Mouse (Mus musculus) kidney, embryonic 15.5 days (tissue): ENCODE measurements around the gene Cc2d1b. TPM values are rescaled to one million over a fixed set of nuclear protein-coding genes. Genes with fewer than 3 reads are reported as not detected.

Experiments
- ATAC-seq: fragments of 200-750 bp; cut with Nextera tagmentation; replicated peaks from 2 replicates; pipeline ENCODE4 v1.8.0; 2017; ENCODE audit warnings: moderate TSS enrichment; ENCODE audit not compliant: low FRiP score
- H3K27ac ChIP-seq: fragments of 300-500 bp; sonication (generic); 2 replicates; pipeline ENCODE4 v1.5.1; 2015; ENCODE audit warnings: mild to moderate bottlenecking, inconsistent platforms
- H3K27me3 ChIP-seq: fragments of 300-500 bp; sonication (generic); 2 replicates; pipeline ENCODE4 v1.6.1; 2015; ENCODE audit warnings: inconsistent platforms
- H3K36me3 ChIP-seq: fragments of 300-500 bp; sonication (generic); 2 replicates; pipeline ENCODE4 v1.6.1; 2015; ENCODE audit warnings: inconsistent platforms
- H3K4me1 ChIP-seq: fragments of 300-500 bp; sonication (generic); 2 replicates; pipeline ENCODE4 v1.6.1; 2015; ENCODE audit warnings: inconsistent platforms
- H3K4me2 ChIP-seq: fragments of 300-500 bp; sonication (generic); 2 replicates; pipeline ENCODE4 v1.6.1; 2015; ENCODE audit warnings: moderate library complexity, mild to moderate bottlenecking, inconsistent platforms
- H3K4me3 ChIP-seq: fragments of 300-500 bp; sonication (generic); replicated peaks from 2 replicates; pipeline ENCODE4 v1.5.1; 2015; ENCODE audit warnings: mild to moderate bottlenecking, inconsistent platforms
- H3K9ac ChIP-seq: fragments of 300-500 bp; sonication (generic); 2 replicates; pipeline ENCODE4 v1.6.1; 2015; ENCODE audit warnings: mild to moderate bottlenecking, inconsistent platforms
- H3K9me3 ChIP-seq: fragments of 300-500 bp; sonication (generic); replicated peaks from 2 replicates; pipeline ENCODE4 v1.6.1; 2016; ENCODE audit warnings: inconsistent platforms
- WGBS: fragments of 180-500 bp; shearing (Covaris S2); methylation state at CpG from one replicate; pipeline ENCODE4 v1.1.7; 2015; ENCODE audit warnings: mixed read lengths; 5-methylcytosine and 5-hydroxymethylcytosine counted together
- polyA plus RNA-seq: library from polyadenylated mRNA; unstranded; fragments of >200 nt; fragmentation: Nextera tagmentation; extraction: Ambion mirVana; gene quantifications from 2 replicates; pipeline ENCODE4 v1.2.1, GENCODE M21; 2015

Gene Cc2d1b
- polyA plus RNA-seq, 1 experiment from 2014 or later = 32.3 TPM

- H3K9ac ChIP-seq = peak overlapping the region; percentile 84
- no peaks in the 10 kb centered on the region for H3K27me3 ChIP-seq
- ATAC-seq = peak; percentile 50
- peaks cover 22% of the 10 kb centered on the region for H3K4me1 ChIP-seq
- H3K9me3 ChIP-seq = no peaks in the 10 kb centered on the region
- WGBS = 2% methylated on average over 10 of the region's 10 CpGs
- H3K4me3 ChIP-seq = peak overlapping the region; percentile 74
- H3K36me3 ChIP-seq = peaks cover 19% of the 10 kb centered on the region; the same call in 1 of the 2 replicates
- H3K4me2 ChIP-seq = peak overlapping the region; percentile 87
- peak overlapping the region; percentile 91 for H3K27ac ChIP-seq
These were observed 575 bp upstream of the Cc2d1b start for GRCm38 (mm10) chr4:108619165-108619564.

GRCm38 (mm10) chr4:108620536-108620935, 796 bp downstream of the Cc2d1b start:
- Histone ChIP-seq H3K27me3 (no peaks in the 10 kb centered on the region), H3K9me3 (no peaks in the 10 kb centered on the region), H3K4me2 (peak overlapping the region; percentile 87), H3K27ac (peak overlapping the region; percentile 91; the same call in 1 of the 2 replicates), H3K4me1 (peaks cover 22% of the 10 kb centered on the region), H3K36me3 (peaks cover 27% of the 10 kb centered on the region), H3K9ac (peak overlapping the region; percentile 84), H3K4me3 (peak overlapping the region; percentile 74)
- ATAC-seq = no peak
- 19% methylated on average over 8 of the region's 8 CpGs for WGBS

GRCm38 (mm10) chr4:108621504-108621903, 1.8 kb downstream of the Cc2d1b start:
- no peak for ATAC-seq
- H3K9me3 ChIP-seq = no peaks in the 10 kb centered on the region
- peaks cover 37% of the 10 kb centered on the region for H3K36me3 ChIP-seq
- H3K27ac ChIP-seq = no peak overlapping the region
- H3K9ac ChIP-seq = no peak overlapping the region
- 95% methylated on average over 6 of the region's 6 CpGs for WGBS
- H3K27me3 ChIP-seq = no peaks in the 10 kb centered on the region
- peaks cover 22% of the 10 kb centered on the region for H3K4me1 ChIP-seq
- no peak overlapping the region for H3K4me2 ChIP-seq
- no peak overlapping the region for H3K4me3 ChIP-seq

GRCm38 (mm10) chr4:108627066-108627465, 7.3 kb downstream of the Cc2d1b start:
- Histone ChIP-seq H3K9me3 (no peaks in the 10 kb centered on the region), H3K4me2 (no peak overlapping the region), H3K4me1 (peaks cover 11% of the 10 kb centered on the region), H3K27me3 (no peaks in the 10 kb centered on the region), H3K9ac (no peak overlapping the region), H3K27ac (no peak overlapping the region), H3K4me3 (no peak overlapping the region), H3K36me3 (peaks cover 92% of the 10 kb centered on the region)
- ATAC-seq = no peak
- 94% methylated on average over 5 of the region's 5 CpGs for WGBS

GRCm38 (mm10) chr4:108629363-108629880, 9.7 kb downstream of the Cc2d1b start:
- Histone ChIP-seq H3K27ac (peak overlapping the region; percentile 79), H3K4me3 (no peak overlapping the region), H3K4me1 (peaks cover 11% of the 10 kb centered on the region), H3K36me3 (peaks cover 98% of the 10 kb centered on the region), H3K9me3 (no peaks in the 10 kb centered on the region), H3K9ac (no peak overlapping the region), H3K27me3 (no peaks in the 10 kb centered on the region), H3K4me2 (no peak overlapping the region)
- ATAC-seq = peak; percentile 82
- 69% methylated on average over 7 of the region's 7 CpGs for WGBS

GRCm38 (mm10) chr4:108630096-108630495, 10.4 kb downstream of the Cc2d1b start:
- Histone ChIP-seq H3K36me3 (peaks cover 98% of the 10 kb centered on the region), H3K4me2 (no peak overlapping the region), H3K4me1 (peaks cover 11% of the 10 kb centered on the region), H3K9me3 (no peaks in the 10 kb centered on the region), H3K27me3 (no peaks in the 10 kb centered on the region), H3K27ac (peak overlapping the region; percentile 79), H3K9ac (no peak overlapping the region), H3K4me3 (no peak overlapping the region)
- WGBS = 77% methylated on average over 9 of the region's 9 CpGs
- ATAC-seq = peak; percentile 15; the same call in 1 of the 2 replicates

GRCm38 (mm10) chr4:108631616-108632015, 11.9 kb downstream of the Cc2d1b start:
- Histone ChIP-seq H3K4me3 (no peak overlapping the region), H3K9me3 (no peaks in the 10 kb centered on the region), H3K27ac (no peak overlapping the region), H3K4me1 (peaks cover 11% of the 10 kb centered on the region), H3K36me3 (peaks cover 96% of the 10 kb centered on the region), H3K9ac (no peak overlapping the region), H3K4me2 (no peak overlapping the region), H3K27me3 (no peaks in the 10 kb centered on the region)
- ATAC-seq = no peak
- 92% methylated on average over 4 of the region's 4 CpGs for WGBS

GRCm38 (mm10) chr4:108633703-108634102, 14.0 kb downstream of the Cc2d1b start:
- H3K36me3 ChIP-seq = peaks cover 94% of the 10 kb centered on the region

GRCm38 (mm10) chr4:108634696-108635095, 15.0 kb downstream of the Cc2d1b start:
- WGBS = 85% methylated on average over 4 of the region's 4 CpGs
- H3K9me3 ChIP-seq = no peaks in the 10 kb centered on the region
- no peak overlapping the region for H3K27ac ChIP-seq
- H3K36me3 ChIP-seq = peaks cover 89% of the 10 kb centered on the region
- H3K4me3 ChIP-seq = no peak overlapping the region
- H3K27me3 ChIP-seq = no peaks in the 10 kb centered on the region
- no peak overlapping the region for H3K9ac ChIP-seq
- H3K4me1 ChIP-seq = peaks cover 6% of the 10 kb centered on the region
- no peak for ATAC-seq
- no peak overlapping the region for H3K4me2 ChIP-seq

More at GRCm38 (mm10) chr4:108633703-108634102, 14.0 kb downstream of the Cc2d1b start:
- no peak overlapping the region for H3K4me2 ChIP-seq
- peaks cover 11% of the 10 kb centered on the region for H3K4me1 ChIP-seq
- WGBS = 84% methylated on average over 12 of the region's 12 CpGs
- H3K9ac ChIP-seq = no peak overlapping the region
- no peak overlapping the region for H3K4me3 ChIP-seq
- H3K27ac ChIP-seq = no peak overlapping the region
- no peaks in the 10 kb centered on the region for H3K27me3 ChIP-seq
- no peaks in the 10 kb centered on the region for H3K9me3 ChIP-seq
- ATAC-seq = no peak

GRCm38 (mm10) chr4:108635101-108635500, 15.4 kb downstream of the Cc2d1b start:
- no peak overlapping the region for H3K27ac ChIP-seq
- H3K36me3 ChIP-seq = peaks cover 88% of the 10 kb centered on the region
- H3K4me2 ChIP-seq = no peak overlapping the region
- no peak for ATAC-seq
- H3K27me3 ChIP-seq = no peaks in the 10 kb centered on the region
- no peaks in the 10 kb centered on the region for H3K9me3 ChIP-seq
- 0 out of 2 replicates have a peak, but pooled peaks cover 2% of the 10 kb centered on the region for H3K4me1 ChIP-seq
- no peak overlapping the region for H3K9ac ChIP-seq
- no peak overlapping the region for H3K4me3 ChIP-seq

GRCm38 (mm10) chr4:108637721-108638120, 18.0 kb downstream of the Cc2d1b start:
- Histone ChIP-seq H3K27me3 (no peaks in the 10 kb centered on the region), H3K4me3 (no peak overlapping the region), H3K4me2 (no peak overlapping the region), H3K4me1 (no peaks in the 10 kb centered on the region), H3K9me3 (no peaks in the 10 kb centered on the region), H3K27ac (no peak overlapping the region), H3K9ac (no peak overlapping the region), H3K36me3 (peaks cover 85% of the 10 kb centered on the region)
- no peak for ATAC-seq
- 94% methylated on average over 3 of the region's 3 CpGs for WGBS

- Histone ChIP-seq H3K4me1 (no peaks in the 10 kb centered on the region), H3K9me3 (no peaks in the 10 kb centered on the region), H3K4me3 (no peak overlapping the region), H3K27me3 (no peaks in the 10 kb centered on the region), H3K36me3 (peaks cover 83% of the 10 kb centered on the region), H3K27ac (no peak overlapping the region), H3K9ac (no peak overlapping the region), H3K4me2 (no peak overlapping the region)
- WGBS = 75% methylated on average over 5 of the region's 5 CpGs
- ATAC-seq = no peak
These were observed 19.0 kb downstream of the Cc2d1b start for GRCm38 (mm10) chr4:108638752-108639151.

- Histone ChIP-seq H3K4me1 (no peaks in the 10 kb centered on the region), H3K9ac (no peak overlapping the region), H3K36me3 (peaks cover 25% of the 10 kb centered on the region), H3K27me3 (no peaks in the 10 kb centered on the region), H3K4me3 (no peak overlapping the region), H3K9me3 (no peaks in the 10 kb centered on the region), H3K4me2 (no peak overlapping the region), H3K27ac (no peak overlapping the region)
- ATAC-seq = no peak
- 69% methylated on average over 2 of the region's 2 CpGs for WGBS
These were observed 44.7 kb downstream of the Cc2d1b start for GRCm38 (mm10) chr4:108664407-108664806.
